Mouse (Mus musculus): ENCODE results near the gene Gm10058.
"Not testable (repeated sequence)": the region's sequence is repeated elsewhere in the genome, so short reads cannot be mapped to it uniquely, and the experiment has no call there.

Gene Gm10058

DNA sequence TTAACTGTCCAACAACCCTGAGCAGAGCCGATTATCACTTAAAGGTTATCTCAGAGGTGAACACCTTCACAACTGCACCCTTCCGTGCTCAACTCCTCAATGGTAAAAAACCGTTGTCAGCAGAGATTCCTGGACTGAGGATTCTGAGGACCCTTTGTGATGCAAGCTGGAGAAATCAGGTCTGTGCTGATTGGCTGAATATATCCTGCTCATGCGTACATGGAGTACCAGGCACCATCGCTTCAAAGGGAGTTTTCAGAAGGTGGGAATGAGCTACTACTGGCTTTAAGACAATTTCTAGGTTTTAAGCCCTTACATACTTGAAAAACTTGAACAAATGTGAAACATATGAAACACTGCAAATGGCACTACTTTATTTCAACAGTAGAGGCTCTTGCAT, at the start of gene Gm10058:
Gene Gm10058 (minus strand): TSS at position 101 of the 400 bp plus-strand sequence.
- DNase-seq (ENCODE audit: low read depth in 2 of 2, low spot score in 2 of 2): not testable (repeated sequence)

Data from CD8-positive naive resting alpha-beta T cell, adult 2 months (primary cell).